Mouse (Mus musculus): ENCODE measurements at regions not wholly inside any gene's neighbourhood (a gene's known extent, or its start where the extent isn't known, plus 50 kb on each side); places are given as distances from the start of the nearest gene placed in this dataset.

GRCm38 (mm10) chrX:12466312-12466711, 121.3 kb upstream of the Atp6ap2 start:
- Histone ChIP-seq H3K4me2 (ENCODE audit: low read length) (no peak overlapping the region), H3K27ac (ENCODE audit: low read length) (no peak overlapping the region), H3K27me3 (ENCODE audit: control insufficient read depth, insufficient read depth, low read depth, low read length) (no peaks in the 10 kb centered on the region), H3K36me3 (ENCODE audit: control insufficient read depth, insufficient read depth, low read length) (no peaks in the 10 kb centered on the region), H3K9me3 (replicated peaks; ENCODE audit: control insufficient read depth, low read length, poor library complexity, severe bottlenecking) (no peaks in the 10 kb centered on the region), H3K9ac (ENCODE audit: low read depth, low read length) (no peak overlapping the region), H3K4me3 (ENCODE audit: low read depth, low read length) (no peak overlapping the region), H3K4me1 (ENCODE audit: control insufficient read depth, insufficient read depth, low read length) (peaks cover 4% of the 10 kb centered on the region; the same call in 1 of the 2 replicates)
- 28% methylated on average over 10 of the region's 10 CpGs for WGBS
- peak; percentile 38 for ATAC-seq

- 21% methylated on average over 6 of the region's 6 CpGs for WGBS
- ATAC-seq: peak; percentile 29; the same call in 1 of the 2 replicates
- H3K4me2 ChIP-seq (ENCODE audit: low read length): no peak overlapping the region
- no peaks in the 10 kb centered on the region for H3K9me3 ChIP-seq (replicated peaks; ENCODE audit: control insufficient read depth, low read length, poor library complexity, severe bottlenecking)
- no peak overlapping the region for H3K4me3 ChIP-seq (ENCODE audit: low read depth, low read length)
- H3K36me3 ChIP-seq (ENCODE audit: control insufficient read depth, insufficient read depth, low read length): no peaks in the 10 kb centered on the region
- H3K4me1 ChIP-seq (ENCODE audit: control insufficient read depth, insufficient read depth, low read length): peaks cover 4% of the 10 kb centered on the region; the same call in 1 of the 2 replicates
- H3K27me3 ChIP-seq (ENCODE audit: control insufficient read depth, insufficient read depth, low read depth, low read length): no peaks in the 10 kb centered on the region
- no peak overlapping the region for H3K9ac ChIP-seq (ENCODE audit: low read depth, low read length)
- peak overlapping the region; percentile 39; the same call in 1 of the 2 replicates for H3K27ac ChIP-seq (ENCODE audit: low read length)
These were observed 120.7 kb upstream of the Atp6ap2 start for GRCm38 (mm10) chrX:12466897-12467296.

GRCm38 (mm10) chrX:12467528-12468179, 119.9 kb upstream of the Atp6ap2 start:
- H3K9ac ChIP-seq (ENCODE audit: low read depth, low read length): no peak overlapping the region
- no peak overlapping the region for H3K4me3 ChIP-seq (ENCODE audit: low read depth, low read length)
- WGBS: 34% methylated on average over 9 of the region's 10 CpGs
- H3K27ac ChIP-seq (ENCODE audit: low read length): no peak overlapping the region
- H3K4me2 ChIP-seq (ENCODE audit: low read length): no peak overlapping the region
- H3K27me3 ChIP-seq (ENCODE audit: control insufficient read depth, insufficient read depth, low read depth, low read length): no peaks in the 10 kb centered on the region
- no peak for ATAC-seq
- H3K9me3 ChIP-seq (replicated peaks; ENCODE audit: control insufficient read depth, low read length, poor library complexity, severe bottlenecking): no peaks in the 10 kb centered on the region
- peaks cover 4% of the 10 kb centered on the region; the same call in 1 of the 2 replicates for H3K4me1 ChIP-seq (ENCODE audit: control insufficient read depth, insufficient read depth, low read length)
- no peaks in the 10 kb centered on the region for H3K36me3 ChIP-seq (ENCODE audit: control insufficient read depth, insufficient read depth, low read length)

- no peak for ATAC-seq
- H3K4me3 ChIP-seq (ENCODE audit: low read depth, low read length): no peak overlapping the region
- no peak overlapping the region for H3K9ac ChIP-seq (ENCODE audit: low read depth, low read length)
- H3K27me3 ChIP-seq (ENCODE audit: control insufficient read depth, insufficient read depth, low read depth, low read length): no peaks in the 10 kb centered on the region
- no peaks in the 10 kb centered on the region for H3K36me3 ChIP-seq (ENCODE audit: control insufficient read depth, insufficient read depth, low read length)
- H3K27ac ChIP-seq (ENCODE audit: low read length): no peak overlapping the region
- H3K4me2 ChIP-seq (ENCODE audit: low read length): no peak overlapping the region
- WGBS: 71% methylated on average over 5 of the region's 5 CpGs
- peaks cover 4% of the 10 kb centered on the region; the same call in 1 of the 2 replicates for H3K4me1 ChIP-seq (ENCODE audit: control insufficient read depth, insufficient read depth, low read length)
- H3K9me3 ChIP-seq (replicated peaks; ENCODE audit: control insufficient read depth, low read length, poor library complexity, severe bottlenecking): no peaks in the 10 kb centered on the region
These were observed 115.3 kb upstream of the Atp6ap2 start for GRCm38 (mm10) chrX:12472296-12472695.

GRCm38 (mm10) chrX:12479207-12479606, 108.4 kb upstream of the Atp6ap2 start:
- no peak for ATAC-seq
- WGBS: 86% methylated on average over 6 of the region's 6 CpGs
- no peak overlapping the region for H3K9ac ChIP-seq (ENCODE audit: low read depth, low read length)
- no peaks in the 10 kb centered on the region for H3K9me3 ChIP-seq (replicated peaks; ENCODE audit: control insufficient read depth, low read length, poor library complexity, severe bottlenecking)
- H3K36me3 ChIP-seq (ENCODE audit: control insufficient read depth, insufficient read depth, low read length): no peaks in the 10 kb centered on the region
- no peak overlapping the region for H3K27ac ChIP-seq (ENCODE audit: low read length)
- H3K4me3 ChIP-seq (ENCODE audit: low read depth, low read length): no peak overlapping the region
- H3K4me1 ChIP-seq (ENCODE audit: control insufficient read depth, insufficient read depth, low read length): no peaks in the 10 kb centered on the region
- H3K4me2 ChIP-seq (ENCODE audit: low read length): no peak overlapping the region
- no peaks in the 10 kb centered on the region for H3K27me3 ChIP-seq (ENCODE audit: control insufficient read depth, insufficient read depth, low read depth, low read length)

- Histone ChIP-seq H3K36me3 (ENCODE audit: control insufficient read depth, insufficient read depth, low read length) (no peaks in the 10 kb centered on the region), H3K9me3 (replicated peaks; ENCODE audit: control insufficient read depth, low read length, poor library complexity, severe bottlenecking) (no peaks in the 10 kb centered on the region), H3K27ac (ENCODE audit: low read length) (no peak overlapping the region), H3K9ac (ENCODE audit: low read depth, low read length) (no peak overlapping the region), H3K27me3 (ENCODE audit: control insufficient read depth, insufficient read depth, low read depth, low read length) (no peaks in the 10 kb centered on the region), H3K4me2 (ENCODE audit: low read length) (no peak overlapping the region), H3K4me1 (ENCODE audit: control insufficient read depth, insufficient read depth, low read length) (no peaks in the 10 kb centered on the region; the same call in 1 of the 2 replicates), H3K4me3 (ENCODE audit: low read depth, low read length) (no peak overlapping the region)
- WGBS: 78% methylated on average over 7 of the region's 7 CpGs
- ATAC-seq: no peak
These were observed 96.6 kb upstream of the Atp6ap2 start for GRCm38 (mm10) chrX:12490957-12491356.

- no peak overlapping the region for H3K4me3 ChIP-seq (ENCODE audit: low read depth, low read length)
- peak; percentile 66; the same call in 1 of the 2 replicates for ATAC-seq
- WGBS: 37% methylated on average over 5 of the region's 5 CpGs
- no peaks in the 10 kb centered on the region for H3K27me3 ChIP-seq (ENCODE audit: control insufficient read depth, insufficient read depth, low read depth, low read length)
- no peaks in the 10 kb centered on the region for H3K9me3 ChIP-seq (replicated peaks; ENCODE audit: control insufficient read depth, low read length, poor library complexity, severe bottlenecking)
- no peak overlapping the region for H3K27ac ChIP-seq (ENCODE audit: low read length)
- no peaks in the 10 kb centered on the region for H3K36me3 ChIP-seq (ENCODE audit: control insufficient read depth, insufficient read depth, low read length)
- no peak overlapping the region for H3K9ac ChIP-seq (ENCODE audit: low read depth, low read length)
- H3K4me1 ChIP-seq (ENCODE audit: control insufficient read depth, insufficient read depth, low read length): no peaks in the 10 kb centered on the region; the same call in 1 of the 2 replicates
- H3K4me2 ChIP-seq (ENCODE audit: low read length): no peak overlapping the region
These were observed 94.4 kb upstream of the Atp6ap2 start for GRCm38 (mm10) chrX:12493216-12493615.

- Histone ChIP-seq H3K9me3 (replicated peaks; ENCODE audit: control insufficient read depth, low read length, poor library complexity, severe bottlenecking) (no peaks in the 10 kb centered on the region), H3K4me3 (ENCODE audit: low read depth, low read length) (no peak overlapping the region), H3K27ac (ENCODE audit: low read length) (no peak overlapping the region), H3K4me1 (ENCODE audit: control insufficient read depth, insufficient read depth, low read length) (no peaks in the 10 kb centered on the region; the same call in 1 of the 2 replicates), H3K36me3 (ENCODE audit: control insufficient read depth, insufficient read depth, low read length) (no peaks in the 10 kb centered on the region), H3K9ac (ENCODE audit: low read depth, low read length) (no peak overlapping the region), H3K4me2 (ENCODE audit: low read length) (no peak overlapping the region), H3K27me3 (ENCODE audit: control insufficient read depth, insufficient read depth, low read depth, low read length) (no peaks in the 10 kb centered on the region)
- ATAC-seq: no peak
- 66% methylated on average over 3 of the region's 3 CpGs for WGBS
These were observed 93.7 kb upstream of the Atp6ap2 start for GRCm38 (mm10) chrX:12493916-12494315.

- WGBS: 71% methylated on average over 6 of the region's 6 CpGs
- ATAC-seq: no peak
- H3K4me2 ChIP-seq (ENCODE audit: low read length): no peak overlapping the region
These were observed 93.1 kb upstream of the Atp6ap2 start for GRCm38 (mm10) chrX:12494535-12494934.

More at GRCm38 (mm10) chrX:12494535-12494934, 93.1 kb upstream of the Atp6ap2 start:
- Histone ChIP-seq H3K9me3 (replicated peaks; ENCODE audit: control insufficient read depth, low read length, poor library complexity, severe bottlenecking) (no peaks in the 10 kb centered on the region), H3K9ac (ENCODE audit: low read depth, low read length) (no peak overlapping the region), H3K27ac (ENCODE audit: low read length) (no peak overlapping the region), H3K4me3 (ENCODE audit: low read depth, low read length) (no peak overlapping the region), H3K4me1 (ENCODE audit: control insufficient read depth, insufficient read depth, low read length) (no peaks in the 10 kb centered on the region; the same call in 1 of the 2 replicates), H3K36me3 (ENCODE audit: control insufficient read depth, insufficient read depth, low read length) (no peaks in the 10 kb centered on the region), H3K27me3 (ENCODE audit: control insufficient read depth, insufficient read depth, low read depth, low read length) (no peaks in the 10 kb centered on the region)

Measured in midbrain, embryonic 16.5 days (tissue).